Mouse (Mus musculus) spleen, adult 18-20 months (tissue): ENCODE measurements around the gene Fstl3.

ENCODE experiments used
- DNase-seq, 2 experiments: peaks; one replicate each; pipeline ENCODE4 v3.0.0; 2022; ENCODE audit warnings: mixed read lengths in 2 of 2

Fstl3 gene

GRCm38 (mm10) chr10:79762875-79763274 is 14.2 kb upstream of the Fstl3 start:
- no peak for DNase-seq

- no peak for DNase-seq
Observed at GRCm38 (mm10) chr10:79764234-79764633, 12.8 kb upstream of the Fstl3 start.

- DNase-seq = no peak
Observed at GRCm38 (mm10) chr10:79765228-79765745, 11.8 kb upstream of the Fstl3 start.

DNA sequence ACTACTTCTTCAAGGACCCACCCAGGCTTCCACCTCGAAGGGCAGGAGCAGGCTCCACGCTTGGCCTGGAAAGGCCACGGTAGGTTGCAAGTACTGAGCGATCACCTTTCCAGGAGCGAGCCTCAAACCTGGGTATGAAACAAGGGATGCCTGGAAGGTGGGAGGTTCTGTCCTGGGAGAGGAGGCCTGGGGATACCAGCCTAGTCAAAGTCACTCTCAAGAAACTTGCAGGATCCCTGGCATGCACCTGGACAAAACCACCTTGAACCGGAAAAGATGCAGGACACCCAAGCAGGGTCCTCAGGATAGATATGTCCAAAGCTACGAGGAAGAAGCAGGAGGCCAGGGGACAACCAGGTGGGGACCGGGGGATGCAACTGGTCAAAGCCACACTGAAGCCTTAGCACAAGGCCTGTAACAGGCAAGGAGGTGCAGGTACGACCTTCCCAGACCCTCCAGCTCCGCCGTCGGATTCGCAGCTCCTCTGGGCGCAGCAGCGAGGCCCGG is 11.0 kb upstream of the Fstl3 start:
- DNase-seq = no peak

- DNase-seq = peak; percentile 100
Observed at GRCm38 (mm10) chr10:79766508-79767325, 10.4 kb upstream of the Fstl3 start, which contains the start of gene Rnf126. Gene Rnf126, minus strand, starts transcription at chr10:79766952.

- DNase-seq = peak in 1 of 2 experiments; percentile 65
Observed at GRCm38 (mm10) chr10:79767372-79768244, 9.5 kb upstream of the Fstl3 start.

DNA sequence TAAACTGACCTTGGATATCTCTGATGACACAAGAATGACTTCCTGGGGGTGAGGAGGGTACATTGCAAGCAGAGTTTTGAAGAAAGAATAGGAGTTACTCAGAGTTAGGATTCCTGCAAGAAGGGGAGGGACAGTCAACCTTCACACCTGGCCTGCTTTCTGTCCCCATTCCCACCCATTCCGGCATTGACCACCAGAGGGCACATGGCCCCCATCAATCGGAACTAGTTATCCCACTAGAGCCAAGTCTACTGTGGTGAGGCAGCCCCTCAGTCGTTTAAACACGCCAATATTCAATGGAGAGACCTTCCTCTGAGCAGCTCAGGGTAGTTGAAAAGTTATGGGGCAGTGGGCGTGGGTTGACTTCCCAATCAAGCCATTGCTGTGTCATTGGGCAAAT is 8.7 kb upstream of the Fstl3 start:
- peak; percentile 56 to 79 for DNase-seq

DNA sequence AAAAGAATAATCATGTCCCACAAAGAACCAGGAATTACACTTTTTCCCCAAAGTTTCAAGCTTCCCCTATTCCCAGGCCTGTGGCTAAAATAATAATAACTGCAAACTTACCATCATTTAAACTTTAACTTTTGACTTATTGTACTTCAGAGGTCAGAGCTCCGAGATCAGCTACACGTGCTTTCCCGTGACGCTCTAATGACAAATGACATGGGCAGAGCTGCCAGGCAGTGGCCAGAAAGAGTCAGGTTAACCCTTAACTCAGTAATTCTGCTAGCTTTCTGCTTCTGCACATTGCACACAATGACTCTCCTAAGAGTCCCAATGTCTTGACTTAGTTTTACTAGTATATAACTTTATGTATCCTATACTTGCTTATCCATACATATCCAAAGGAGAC is 7.7 kb upstream of the Fstl3 start:
- DNase-seq = no peak

DNA sequence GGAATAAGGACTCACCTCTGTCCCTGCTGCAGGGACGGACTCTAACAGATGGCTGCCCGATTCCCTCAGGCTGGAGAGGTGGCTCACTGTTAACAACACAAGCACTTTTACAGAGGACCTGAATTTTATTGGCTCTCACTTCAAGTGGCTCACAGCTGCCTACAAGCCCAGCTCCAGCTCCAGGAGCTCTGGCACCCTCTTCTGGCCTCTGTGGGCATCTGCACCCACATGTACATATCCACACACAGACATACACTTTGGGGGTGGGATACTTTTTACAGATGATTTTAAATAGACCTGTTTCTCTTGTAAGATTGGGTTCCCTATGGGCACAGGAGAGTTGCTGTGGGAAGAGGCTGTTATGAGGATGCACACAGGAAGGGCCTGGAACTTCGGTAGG is 4.8 kb upstream of the Fstl3 start:
- no peak for DNase-seq

- no peak for DNase-seq
Observed at GRCm38 (mm10) chr10:79773208-79773607, 3.9 kb upstream of the Fstl3 start.

- no peak for DNase-seq
Observed at GRCm38 (mm10) chr10:79774486-79775279, 2.4 kb upstream of the Fstl3 start.

GRCm38 (mm10) chr10:79778006-79778405 is 934 bp downstream of the Fstl3 start:
- DNase-seq = no peak

GRCm38 (mm10) chr10:79779193-79779592 is 2.1 kb downstream of the Fstl3 start:
- no peak for DNase-seq

- DNase-seq = peak; percentile 95 to 96
Observed at GRCm38 (mm10) chr10:79779784-79780663, 3.0 kb downstream of the Fstl3 start.

- DNase-seq = peak in 1 of 2 experiments; percentile 68
Observed at GRCm38 (mm10) chr10:79780664-79781015, 3.6 kb downstream of the Fstl3 start.

- no peak for DNase-seq
Observed at GRCm38 (mm10) chr10:79781139-79781538, 4.1 kb downstream of the Fstl3 start.

DNA sequence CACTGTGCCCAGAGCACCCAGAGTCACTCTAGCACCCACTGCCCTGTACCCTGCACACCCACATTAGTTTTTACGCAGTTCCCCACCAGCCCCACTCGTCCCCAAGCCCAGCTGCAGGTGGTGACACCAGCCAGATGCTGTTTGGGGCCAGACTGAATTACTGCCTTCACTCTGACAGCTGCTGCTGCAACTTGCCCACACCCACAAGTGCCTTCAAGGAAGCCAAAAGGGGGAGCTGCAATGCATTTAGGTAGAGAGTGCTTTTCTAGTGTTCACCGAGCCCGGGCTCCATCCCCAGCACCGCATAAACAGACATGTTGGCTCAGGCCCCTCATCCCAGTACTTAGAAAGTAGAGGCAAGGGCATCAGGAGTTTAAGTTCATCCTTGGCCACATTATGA is 4.9 kb downstream of the Fstl3 start:
- no peak for DNase-seq

DNA sequence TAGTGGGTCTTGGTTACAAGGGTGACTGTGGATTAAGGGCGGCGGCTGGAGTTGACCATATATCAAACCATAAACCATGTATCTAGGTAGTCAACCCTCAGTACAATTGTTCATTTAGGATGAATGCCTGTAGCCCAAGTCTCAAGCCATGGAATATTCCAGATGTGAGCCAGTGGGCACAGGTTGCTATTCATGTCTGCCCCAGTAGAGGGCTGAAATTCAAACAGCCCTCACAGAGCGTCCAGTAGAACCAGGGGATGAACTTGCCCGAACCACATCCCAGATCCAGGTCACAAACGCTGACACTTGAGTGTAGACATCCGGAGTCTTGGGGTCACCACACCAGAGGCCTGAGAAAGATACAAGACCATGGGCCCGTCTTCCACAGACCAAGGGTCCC is 6.0 kb downstream of the Fstl3 start:
- DNase-seq = no peak

- peak in 1 of 2 experiments; percentile 51 for DNase-seq
Observed at GRCm38 (mm10) chr10:79783920-79784800, 7.1 kb downstream of the Fstl3 start.

- DNase-seq = peak; percentile 48 to 80
Observed at GRCm38 (mm10) chr10:79788386-79789158, 11.5 kb downstream of the Fstl3 start.
